Mouse (Mus musculus): ENCODE results near the gene Ablim2.

Ablim2 gene

DNA sequence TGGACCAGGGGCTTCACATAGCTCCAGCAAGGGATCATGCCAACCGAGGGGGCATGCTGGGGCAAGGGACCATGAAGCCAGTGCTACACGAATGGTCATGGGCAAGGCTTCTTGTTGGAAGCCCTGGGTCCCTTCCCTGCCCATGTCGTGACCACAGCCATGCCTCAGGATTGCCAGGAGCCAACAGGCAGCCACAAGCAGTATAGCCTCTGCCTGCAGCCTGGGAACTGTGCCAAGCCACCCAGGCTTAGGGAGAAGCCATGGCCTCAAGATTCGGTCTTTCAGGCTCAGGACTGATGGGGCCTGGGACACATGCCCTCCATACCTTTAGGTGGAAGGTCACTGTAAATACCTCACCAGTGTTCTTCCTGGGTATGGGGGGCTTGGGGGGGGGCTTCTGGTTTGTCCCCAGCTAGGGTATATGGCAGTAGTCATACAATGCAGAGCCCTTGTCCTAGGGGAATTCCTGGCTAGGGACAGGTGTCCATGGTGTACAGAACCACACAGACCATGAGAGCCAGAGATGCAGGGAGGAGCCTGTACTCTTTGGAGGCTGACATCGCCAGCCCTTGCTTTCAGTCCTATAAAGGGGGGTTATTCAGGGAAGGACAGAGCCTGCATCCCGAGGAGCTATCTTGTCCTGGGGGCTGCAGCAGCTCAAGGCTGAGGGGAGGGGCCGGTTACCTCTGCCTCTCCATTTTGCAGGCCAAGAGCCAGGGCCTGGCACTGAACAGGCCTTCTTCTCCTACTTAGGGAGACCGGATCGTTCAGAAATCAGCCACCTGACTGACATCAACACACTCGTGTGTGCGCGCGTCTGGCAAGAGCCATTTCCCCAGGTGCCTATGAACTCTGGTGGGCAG is 15.8 kb downstream of the Ablim2 start:
- DNase-seq = peak; percentile 64

DNA sequence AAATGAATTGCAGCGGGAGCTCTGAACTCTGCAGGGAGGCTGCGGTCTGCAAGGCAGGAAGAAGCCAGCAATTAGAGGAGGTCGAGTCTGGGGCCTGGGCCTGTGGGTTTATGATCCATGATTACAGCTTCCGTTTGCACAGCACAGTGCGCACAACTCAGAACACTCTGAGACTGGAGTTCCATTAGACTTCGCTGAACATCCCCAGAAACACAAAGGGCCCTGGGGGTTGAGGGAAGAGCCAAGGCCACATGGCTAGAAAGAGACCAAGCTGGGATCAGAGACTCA is 16.4 kb downstream of the Ablim2 start:
- DNase-seq = no peak

DNA sequence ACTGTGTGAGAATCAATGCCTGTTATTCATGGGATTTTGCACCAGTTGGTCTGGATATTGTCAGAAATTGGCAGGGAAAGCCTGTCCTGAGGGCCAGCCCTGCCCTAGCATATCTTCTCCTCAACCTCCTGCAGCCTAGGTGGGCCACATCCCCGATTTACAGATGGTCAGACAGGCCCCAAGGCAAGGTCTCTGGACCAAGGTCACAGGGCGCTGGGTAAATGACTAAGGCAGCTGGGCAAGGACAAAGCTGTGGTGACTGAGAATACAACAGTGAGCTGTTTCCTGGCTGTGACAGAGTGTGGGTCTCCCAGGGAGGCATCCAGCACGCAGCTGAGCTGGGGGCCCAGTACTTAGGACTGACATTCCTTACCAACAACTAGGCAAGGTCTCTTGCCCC is 23.4 kb downstream of the Ablim2 start:
- no peak for DNase-seq

DNA sequence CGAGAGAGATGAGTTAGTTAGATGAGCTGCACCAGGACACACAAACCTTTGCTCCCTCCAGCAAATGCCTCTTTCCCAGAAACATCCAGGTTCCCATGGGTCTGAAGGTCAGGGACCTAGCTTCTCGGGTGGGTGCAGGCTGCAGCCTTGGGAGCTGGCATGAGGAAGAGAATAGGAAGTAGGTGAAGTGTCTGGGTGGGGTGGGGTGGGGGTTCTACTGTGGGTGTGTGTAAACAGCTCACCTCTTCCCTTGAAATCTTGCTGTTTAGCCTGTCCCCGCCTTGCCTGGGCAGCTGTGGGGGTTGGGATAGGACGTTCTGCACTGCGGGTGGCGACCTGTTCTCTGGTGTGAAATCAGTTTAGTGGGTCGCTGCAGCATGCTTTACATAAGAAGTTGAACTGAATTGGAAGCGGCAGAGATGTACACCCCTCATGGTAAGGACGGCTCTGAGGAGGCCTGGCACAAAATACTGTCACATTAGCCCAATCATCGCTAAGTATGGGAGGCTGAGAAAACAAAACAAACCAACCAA is 25.0 kb downstream of the Ablim2 start:
- DNase-seq = no peak

- peak; percentile 52 for DNase-seq
Measured at GRCm38 (mm10) chr5:35785853-35786252, 28.2 kb downstream of the Ablim2 start.

- DNase-seq = no peak
Measured at GRCm38 (mm10) chr5:35787847-35788246, 30.2 kb downstream of the Ablim2 start.

GRCm38 (mm10) chr5:35788719-35789118 is 31.0 kb downstream of the Ablim2 start:
- DNase-seq = no peak

DNA sequence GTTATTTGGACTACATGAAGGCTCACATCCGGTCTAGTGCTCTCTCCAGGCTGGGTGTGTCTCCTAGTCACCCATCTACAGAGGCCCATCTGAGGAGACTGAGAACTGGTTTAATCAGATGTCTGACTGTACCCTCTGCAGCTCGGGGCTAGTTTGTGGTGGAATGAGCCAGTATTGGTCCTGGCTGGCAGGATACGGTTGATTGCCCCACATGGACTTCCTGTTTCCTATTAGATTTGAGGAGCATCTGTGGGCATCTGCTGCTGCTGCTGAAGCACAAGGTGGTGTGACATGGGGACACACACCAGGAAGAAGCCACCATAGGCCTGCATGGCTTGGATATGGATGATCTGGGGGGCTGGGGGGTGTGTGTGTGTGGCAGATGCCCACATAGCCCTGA is 32.0 kb downstream of the Ablim2 start:
- no peak for DNase-seq

- DNase-seq = no peak
Measured at GRCm38 (mm10) chr5:35790387-35791065, 32.8 kb downstream of the Ablim2 start.

GRCm38 (mm10) chr5:35793971-35794370 is 36.3 kb downstream of the Ablim2 start:
- no peak for DNase-seq

DNA sequence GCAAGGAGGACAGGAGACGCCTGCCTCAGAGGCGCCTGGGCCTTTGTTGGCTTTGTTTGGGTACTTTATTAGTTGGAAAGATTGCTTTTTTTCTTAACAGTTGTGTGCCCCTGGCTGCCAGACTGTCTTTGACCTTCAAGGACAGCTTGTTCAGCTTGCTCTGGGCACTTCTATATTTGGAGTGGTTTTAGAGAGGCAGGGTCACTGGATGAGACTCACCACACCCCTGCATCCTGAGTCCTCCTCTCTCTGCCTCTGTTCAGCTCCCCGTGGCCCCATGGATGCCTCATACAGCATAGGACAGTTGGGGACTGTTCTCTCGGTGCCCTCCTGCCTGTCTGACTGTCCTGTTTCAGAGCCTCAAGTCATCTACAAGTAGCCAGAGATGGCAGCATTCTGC is 37.3 kb downstream of the Ablim2 start:
- DNase-seq = no peak

DNA sequence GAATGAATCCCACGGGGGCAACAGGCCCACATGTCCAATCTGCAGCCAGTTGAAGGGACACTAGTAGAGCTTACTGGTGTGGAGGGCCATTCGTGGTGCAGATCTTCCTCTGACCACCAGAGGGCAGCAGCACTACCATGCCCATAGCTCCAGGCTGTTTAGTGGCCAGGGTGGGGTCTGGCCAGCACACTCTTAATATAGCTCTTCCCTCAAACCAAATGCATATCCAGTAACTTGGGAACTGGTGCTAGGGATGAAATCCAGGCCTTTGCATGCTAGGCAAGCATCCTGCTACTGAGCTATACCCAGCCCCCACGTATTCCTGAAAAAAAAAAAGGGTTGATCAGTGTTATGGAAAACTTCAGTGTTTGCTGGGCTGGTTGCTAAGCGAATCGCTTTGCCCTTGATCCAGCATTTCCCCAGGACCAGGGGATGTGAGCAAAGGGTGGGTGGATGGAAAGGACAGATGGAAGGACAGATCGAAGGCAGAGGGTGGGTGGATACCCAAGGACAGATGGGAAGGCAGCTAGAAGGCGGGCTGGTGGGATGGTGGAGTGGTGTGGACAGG is 37.9 kb downstream of the Ablim2 start:
- DNase-seq = peak; percentile 70

DNA sequence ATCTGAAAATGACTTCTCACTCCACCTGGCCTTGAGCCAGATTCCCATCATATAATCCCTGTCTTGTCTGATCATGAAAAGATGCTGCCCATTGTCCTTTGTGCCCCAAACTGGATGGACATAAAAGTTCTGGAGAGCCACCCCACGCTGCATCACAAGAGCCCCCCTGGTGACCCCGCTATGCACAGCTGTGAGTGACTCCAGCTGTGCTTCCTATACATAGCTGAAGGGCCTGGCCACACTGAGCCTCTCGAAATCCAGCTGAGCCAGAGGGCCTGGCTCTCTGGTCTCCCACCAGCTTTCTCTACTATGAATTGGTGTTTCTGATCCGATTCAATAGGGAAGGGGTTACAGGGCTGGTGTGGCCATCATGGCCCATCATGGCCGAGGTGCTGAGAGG is 38.5 kb downstream of the Ablim2 start:
- no peak for DNase-seq

DNA sequence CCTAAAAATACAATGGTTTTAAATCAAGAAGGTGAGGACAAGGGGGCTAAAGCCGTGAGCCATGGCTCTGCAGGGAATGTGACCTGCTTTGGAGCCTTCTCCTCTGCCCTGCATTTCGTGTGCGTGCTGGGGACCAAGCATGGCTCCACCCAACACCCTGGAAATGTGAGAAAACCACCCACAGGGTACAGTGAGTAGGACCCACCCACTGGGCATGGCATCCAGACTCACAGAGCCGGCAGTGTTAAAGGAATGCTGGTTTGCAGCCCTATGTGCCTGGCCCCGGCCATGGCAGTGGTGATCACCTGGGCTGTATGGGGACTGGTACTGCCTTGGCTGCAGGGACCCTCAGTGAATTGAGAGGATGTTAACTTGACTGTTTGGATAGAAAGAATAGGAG is 41.4 kb downstream of the Ablim2 start:
- no peak for DNase-seq

GRCm38 (mm10) chr5:35803416-35803815 is 45.7 kb downstream of the Ablim2 start:
- peak; percentile 51 for DNase-seq

GRCm38 (mm10) chr5:35804685-35805084 is 47.0 kb downstream of the Ablim2 start:
- no peak for DNase-seq

- DNase-seq = no peak
Measured at GRCm38 (mm10) chr5:35805209-35805608, 47.5 kb downstream of the Ablim2 start.

- no peak for DNase-seq
Measured at GRCm38 (mm10) chr5:35807018-35807417, 49.3 kb downstream of the Ablim2 start.

DNA sequence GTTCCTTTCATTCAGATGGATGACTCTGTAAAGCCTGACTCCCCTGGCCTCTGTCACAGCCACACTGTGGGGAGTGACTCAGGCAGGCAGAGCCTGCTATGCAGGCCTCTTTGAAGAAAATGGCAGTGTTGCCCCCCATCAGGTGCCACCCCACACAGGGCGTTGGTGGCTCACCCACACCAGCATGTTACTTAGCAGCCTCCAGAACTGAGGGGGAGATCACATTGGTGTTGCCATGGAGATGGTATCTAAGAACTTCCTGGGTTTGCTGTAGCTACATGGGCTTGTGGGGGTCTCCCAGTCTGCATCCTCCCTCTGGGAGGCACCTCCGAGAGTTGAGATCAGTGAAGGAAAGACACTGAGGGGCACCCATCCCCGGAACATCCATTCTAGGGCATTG is 52.8 kb downstream of the Ablim2 start:
- no peak for DNase-seq

- DNase-seq = no peak
Measured at GRCm38 (mm10) chr5:35811639-35812295, 54.1 kb downstream of the Ablim2 start.

- DNase-seq = peak; percentile 61
Measured at GRCm38 (mm10) chr5:35814334-35814941, 56.8 kb downstream of the Ablim2 start.

DNA sequence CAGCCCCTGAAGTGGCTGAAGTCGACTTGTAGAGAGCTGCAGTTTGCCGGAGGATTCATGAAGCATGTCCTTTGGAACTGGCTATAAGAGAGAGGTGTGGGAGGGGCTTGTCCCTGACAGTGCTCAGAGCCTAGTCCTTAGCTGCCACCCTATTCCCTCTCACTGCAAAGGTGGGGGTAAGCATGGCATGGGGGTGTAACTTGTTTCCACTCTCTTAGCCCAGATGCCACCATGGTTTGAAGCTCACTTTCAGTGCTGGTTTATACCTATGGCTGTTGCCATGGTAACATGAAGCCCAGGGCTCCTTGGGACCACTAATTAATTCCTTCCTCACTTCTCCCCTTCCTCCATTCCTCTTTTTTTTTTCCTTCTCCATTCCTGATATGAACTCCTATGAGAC is 57.4 kb downstream of the Ablim2 start:
- no peak for DNase-seq

DNA sequence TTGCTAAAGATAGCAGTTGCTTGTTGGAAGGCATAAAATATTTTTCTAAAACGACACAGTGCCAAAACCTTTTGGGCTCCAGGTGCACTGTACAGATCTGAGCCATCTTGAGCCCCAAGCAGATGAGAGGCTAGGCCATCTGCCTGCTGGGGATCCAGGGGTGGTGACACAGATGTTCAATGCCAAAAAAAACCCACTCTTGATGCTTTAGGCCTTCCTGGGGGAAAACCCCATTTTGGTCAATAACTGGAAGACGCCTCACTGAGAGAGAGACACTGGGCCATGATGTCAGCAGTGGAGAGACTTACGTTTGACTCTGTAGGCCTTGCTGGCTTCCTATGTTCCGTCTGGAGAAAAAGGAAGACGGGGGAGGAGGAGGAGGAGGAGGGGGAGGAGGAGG is 59.6 kb downstream of the Ablim2 start:
- no peak for DNase-seq
